Mouse (Mus musculus): ENCODE measurements around the gene Slc22a14. TPM values are rescaled to one million over a fixed set of nuclear protein-coding genes. Genes with fewer than 3 reads are reported as not detected.

The Slc22a14 gene
- total RNA-seq, 1 experiment from 2014 or later, result not detected

DNA sequence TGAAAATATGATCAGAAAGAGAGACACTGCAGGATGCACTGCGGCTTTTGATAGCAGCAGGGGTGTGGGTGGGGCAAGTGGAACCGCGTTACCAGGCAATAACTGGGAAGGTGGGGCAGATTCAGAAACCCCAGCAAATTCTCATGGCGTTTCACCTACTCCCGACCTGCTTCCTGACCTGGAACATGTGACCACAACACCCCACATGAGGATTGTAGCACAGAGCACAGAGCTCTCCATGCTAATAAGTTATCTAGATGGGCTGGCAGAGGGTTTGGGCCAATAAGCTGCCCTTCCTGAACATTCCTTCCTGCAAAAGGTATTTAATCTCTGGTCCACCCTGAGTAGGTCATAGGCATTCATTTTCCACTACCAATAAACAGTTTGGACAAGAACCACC lies 234.7 kb downstream of the Slc22a14 start:
- no peak for DNase-seq

DNA sequence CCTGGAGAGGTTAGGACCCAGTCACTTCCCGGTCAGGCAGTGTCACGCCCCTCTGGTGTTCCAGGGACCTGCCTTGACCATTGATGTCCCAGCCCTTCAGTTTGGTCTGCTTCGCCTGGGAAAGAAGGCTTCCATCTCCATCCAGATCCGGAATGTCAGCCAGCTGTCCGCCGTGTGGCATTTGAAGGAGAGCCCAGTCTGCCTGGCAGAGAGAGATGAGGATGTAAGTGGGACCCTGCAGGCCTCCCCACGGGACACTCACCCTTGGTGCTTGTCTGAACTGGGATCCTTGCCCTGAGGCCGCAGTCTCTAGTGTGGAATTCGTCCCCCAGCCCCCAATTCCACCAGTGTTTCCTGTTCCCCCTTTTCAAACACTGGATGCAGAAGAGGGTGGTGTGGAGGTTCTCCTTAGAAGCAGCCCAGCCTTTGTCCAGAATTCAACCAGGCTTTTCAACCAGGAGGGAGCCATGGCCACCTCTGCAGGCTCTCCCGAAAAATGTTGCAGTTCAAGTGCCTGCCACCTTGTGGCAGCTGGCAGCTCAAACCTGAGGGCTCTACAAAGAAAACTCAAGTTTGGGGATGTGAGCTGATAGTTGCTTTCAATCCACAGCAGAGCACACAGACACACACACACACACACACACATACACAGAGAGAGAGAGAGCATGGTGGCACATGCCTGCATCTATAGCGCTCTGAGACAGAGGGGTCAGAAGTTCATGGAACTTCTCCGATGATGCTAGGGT lies 236.7 kb downstream of the Slc22a14 start:
- no peak for DNase-seq

DNA sequence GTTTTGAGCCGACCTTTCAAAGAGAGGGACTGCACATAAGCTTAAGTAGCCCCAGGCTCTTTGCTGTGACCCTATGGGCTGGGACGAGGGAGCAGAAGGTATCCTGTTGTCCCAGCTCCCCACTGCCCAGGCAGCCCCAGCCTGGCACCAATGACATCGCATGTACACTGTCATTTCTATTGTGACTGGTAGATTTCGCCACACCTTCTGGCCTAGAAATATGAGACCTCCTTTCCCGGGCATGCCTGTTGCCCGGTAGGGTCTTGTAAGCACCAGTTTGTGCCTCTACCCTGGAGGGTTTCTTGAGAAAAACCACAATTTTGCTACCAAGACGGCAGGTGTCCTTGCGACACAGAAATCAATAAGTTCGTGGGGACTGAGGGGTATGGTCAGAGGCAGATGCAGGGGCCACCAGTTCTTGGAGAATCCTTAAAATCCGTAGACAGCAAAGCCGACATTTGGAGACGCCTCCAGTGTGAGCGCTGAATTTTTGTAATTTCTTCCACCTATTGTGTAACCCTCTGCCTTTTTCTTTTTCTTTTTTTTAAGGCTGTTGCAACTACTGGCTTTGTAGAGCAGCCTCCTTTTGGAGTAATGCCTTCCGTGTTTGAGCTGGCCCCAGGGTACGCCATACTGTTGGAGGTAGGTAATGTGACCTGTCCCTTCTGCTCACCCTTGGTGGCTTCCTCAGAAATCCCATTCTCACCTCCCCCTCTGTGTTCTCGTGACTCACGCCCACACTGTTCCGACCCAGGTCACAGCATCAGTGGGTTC lies 242.6 kb downstream of the Slc22a14 start:
- DNase-seq, result no peak

DNA sequence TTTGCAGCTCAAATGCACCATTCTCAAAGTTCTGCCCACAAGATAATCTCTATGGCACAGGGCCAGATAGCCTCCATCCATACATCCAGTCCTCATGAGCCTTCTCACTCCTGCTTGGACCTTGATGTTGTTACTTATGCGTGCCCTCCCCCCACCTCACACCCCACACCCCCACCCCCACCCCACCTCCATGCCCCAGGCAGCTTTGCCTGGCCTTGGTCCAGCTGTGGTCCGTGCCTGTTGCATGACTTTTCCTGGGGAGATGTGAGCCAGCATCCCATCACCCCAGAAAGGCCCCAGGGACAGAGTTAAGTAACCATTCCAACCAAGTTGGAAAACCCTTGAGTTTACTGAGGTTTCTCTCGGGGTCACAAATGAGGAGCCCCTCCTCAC lies 245.2 kb downstream of the Slc22a14 start:
- DNase-seq, result no peak

Other genes starting within 250 kb of the Slc22a14 start
- 10.8 and 12.1 TPM in 2 replicates for gene Acaa1b, start 208.5 kb downstream of the Slc22a14 start, total RNA-seq (2021)
- not detected in 2 replicates for gene Gm47289, start 206.4 kb downstream of the Slc22a14 start, total RNA-seq (2021)
- not detected in 2 replicates for gene Slc22a13, start 156.5 kb downstream of the Slc22a14 start, total RNA-seq (2021)
- 33.7 and 37.5 TPM in 2 replicates for gene Oxsr1, start 43.1 kb downstream of the Slc22a14 start, total RNA-seq (2021)
- 99.0 and 138 TPM in 2 replicates for gene Acaa1a, start 25.9 kb downstream of the Slc22a14 start, total RNA-seq (2021)
- 23.7 and 32.1 TPM in 2 replicates for gene Myd88, start 24.1 kb downstream of the Slc22a14 start, total RNA-seq (2021)
- 1.3 and 2.6 TPM in 2 replicates for gene Xylb, start 8.2 kb downstream of the Slc22a14 start, total RNA-seq (2021)
- gene Acvr2b, start 36.6 kb upstream of the Slc22a14 start, total RNA-seq (2021), result 10.2 and 10.5 TPM in 2 replicates
- gene Exog, start 79.4 kb upstream of the Slc22a14 start, total RNA-seq (2021), result 4.6 and 5.1 TPM in 2 replicates
- 0.06 TPM in 1 of 2 replicates, not detected in the other for gene Scn5a, start 213.5 kb upstream of the Slc22a14 start, total RNA-seq (2021)

All from adrenal gland, postnatal 25 days (tissue).